Mouse (Mus musculus): ENCODE measurements around the gene Hes7. TPM values are rescaled to one million over a fixed set of nuclear protein-coding genes. Genes with fewer than 3 reads are reported as not detected.

Hes7 gene
- polyA plus RNA-seq, 1 experiment from 2014 or later = 0.68 TPM

GRCm38 (mm10) chr11:69111865-69112264, 8.3 kb upstream of the Hes7 start:
- H3K9me3 ChIP-seq (ENCODE audit: low read depth, low read length) = no peaks in the 10 kb centered on the region
- peaks cover 29% of the 10 kb centered on the region for H3K36me3 ChIP-seq (ENCODE audit: insufficient read depth)
- H3K4me2 ChIP-seq = peak overlapping the region; percentile 62
- H3K9ac ChIP-seq = no peak overlapping the region; the same call in 1 of the 2 replicates
- peak overlapping the region; percentile 38; the same call in 1 of the 2 replicates for H3K27ac ChIP-seq (ENCODE audit: low read depth)
- no peaks in the 10 kb centered on the region; the same call in 1 of the 2 replicates for H3K27me3 ChIP-seq (ENCODE audit: insufficient read depth, low read length)
- peak overlapping the region; percentile 51; the same call in 1 of the 2 replicates for H3K4me3 ChIP-seq (ENCODE audit: low read depth, low read length)
- DNase-seq = peak; percentile 19
- no peak for ATAC-seq (ENCODE audit: insufficient read depth)
- no peak for TF ChIP-seq CTCF (IDR thresholded peaks at IDR 0.05; ENCODE audit: low read depth)
- 69% methylated on average over 4 of the region's 4 CpGs for WGBS
- no peaks in the 10 kb centered on the region; the same call in 1 of the 2 replicates for H3K4me1 ChIP-seq (ENCODE audit: insufficient read depth)

- Histone ChIP-seq H3K4me2 (no peak overlapping the region), H3K27ac (ENCODE audit: low read depth) (no peak overlapping the region), H3K27me3 (ENCODE audit: insufficient read depth, low read length) (no peaks in the 10 kb centered on the region; the same call in 1 of the 2 replicates), H3K9me3 (ENCODE audit: low read depth, low read length) (no peaks in the 10 kb centered on the region), H3K9ac (no peak overlapping the region), H3K4me1 (ENCODE audit: insufficient read depth) (no peaks in the 10 kb centered on the region; the same call in 1 of the 2 replicates), H3K36me3 (ENCODE audit: insufficient read depth) (peaks cover 7% of the 10 kb centered on the region), H3K4me3 (ENCODE audit: low read depth, low read length) (no peak overlapping the region)
- DNase-seq (no peak), ATAC-seq (ENCODE audit: insufficient read depth) (no peak)
- 58% methylated on average over 3 of the region's 3 CpGs for whole genome bisulfite sequencing
- TF ChIP-seq CTCF (IDR thresholded peaks at IDR 0.05; ENCODE audit: low read depth) = no peak
These were observed 6.2 kb upstream of the Hes7 start for GRCm38 (mm10) chr11:69114018-69114417.

- Histone ChIP-seq H3K27me3 (ENCODE audit: insufficient read depth, low read length) (no peaks in the 10 kb centered on the region; the same call in 1 of the 2 replicates), H3K4me1 (ENCODE audit: insufficient read depth) (peaks cover under 1% of the 10 kb centered on the region), H3K27ac (ENCODE audit: low read depth) (no peak overlapping the region), H3K4me3 (ENCODE audit: low read depth, low read length) (no peak overlapping the region), H3K9ac (no peak overlapping the region), H3K36me3 (ENCODE audit: insufficient read depth) (peaks cover 1% of the 10 kb centered on the region; the same call in 1 of the 2 replicates), H3K9me3 (ENCODE audit: low read depth, low read length) (no peaks in the 10 kb centered on the region), H3K4me2 (no peak overlapping the region)
- no peak for ATAC-seq (ENCODE audit: insufficient read depth)
- WGBS = 78% methylated on average over 3 of the region's 3 CpGs
- DNase-seq = no peak
- no peak for TF ChIP-seq CTCF (IDR thresholded peaks at IDR 0.05; ENCODE audit: low read depth)
These were observed 5.6 kb upstream of the Hes7 start for GRCm38 (mm10) chr11:69114621-69115020.

GRCm38 (mm10) chr11:69116843-69117242, 3.4 kb upstream of the Hes7 start:
- no peaks in the 10 kb centered on the region; the same call in 1 of the 2 replicates for H3K27me3 ChIP-seq (ENCODE audit: insufficient read depth, low read length)
- H3K4me1 ChIP-seq (ENCODE audit: insufficient read depth) = peaks cover 7% of the 10 kb centered on the region
- H3K9me3 ChIP-seq (ENCODE audit: low read depth, low read length) = no peaks in the 10 kb centered on the region
- H3K4me3 ChIP-seq (ENCODE audit: low read depth, low read length) = 0 out of 2 replicates have a peak overlapping the region, but pooled peaks have one; percentile 1
- no peak for DNase-seq
- no peak for ATAC-seq (ENCODE audit: insufficient read depth)
- no peak overlapping the region for H3K9ac ChIP-seq
- WGBS = 43% methylated on average over 5 of the region's 5 CpGs
- H3K27ac ChIP-seq (ENCODE audit: low read depth) = no peak overlapping the region
- no peak for TF ChIP-seq CTCF (IDR thresholded peaks at IDR 0.05; ENCODE audit: low read depth)
- H3K36me3 ChIP-seq (ENCODE audit: insufficient read depth) = no peaks in the 10 kb centered on the region
- peak overlapping the region; percentile 93 for H3K4me2 ChIP-seq

- DNase-seq (peak; percentile 68), ATAC-seq (ENCODE audit: insufficient read depth) (peak; percentile 9; the same call in 1 of the 2 replicates)
- Histone ChIP-seq H3K4me2 (peak overlapping the region; percentile 93), H3K27ac (ENCODE audit: low read depth) (peak overlapping the region; percentile 87), H3K9ac (peak overlapping the region; percentile 68), H3K36me3 (ENCODE audit: insufficient read depth) (no peaks in the 10 kb centered on the region), H3K4me1 (ENCODE audit: insufficient read depth) (peaks cover 7% of the 10 kb centered on the region), H3K9me3 (ENCODE audit: low read depth, low read length) (no peaks in the 10 kb centered on the region), H3K27me3 (ENCODE audit: insufficient read depth, low read length) (no peaks in the 10 kb centered on the region; the same call in 1 of the 2 replicates), H3K4me3 (ENCODE audit: low read depth, low read length) (peak overlapping the region; percentile 74)
- WGBS = under 1% methylated on average over 45 of the region's 45 CpGs
- TF ChIP-seq CTCF (IDR thresholded peaks at IDR 0.05; ENCODE audit: low read depth) = no peak
These were observed 2.2 kb upstream of the Hes7 start for GRCm38 (mm10) chr11:69117737-69118695.

- Histone ChIP-seq H3K4me1 (ENCODE audit: insufficient read depth) (peaks cover 7% of the 10 kb centered on the region), H3K9me3 (ENCODE audit: low read depth, low read length) (no peaks in the 10 kb centered on the region), H3K36me3 (ENCODE audit: insufficient read depth) (no peaks in the 10 kb centered on the region), H3K4me2 (peak overlapping the region; percentile 93), H3K4me3 (ENCODE audit: low read depth, low read length) (peak overlapping the region; percentile 74), H3K27me3 (ENCODE audit: insufficient read depth, low read length) (no peaks in the 10 kb centered on the region; the same call in 1 of the 2 replicates), H3K27ac (ENCODE audit: low read depth) (no peak overlapping the region), H3K9ac (0 out of 2 replicates have a peak overlapping the region, but pooled peaks have one; percentile 30)
- DNase-seq (peak; percentile 94), ATAC-seq (ENCODE audit: insufficient read depth) (no peak; the same call in 1 of the 2 replicates)
- WGBS = under 1% methylated on average over 15 of the region's 15 CpGs
- no peak for TF ChIP-seq CTCF (IDR thresholded peaks at IDR 0.05; ENCODE audit: low read depth)
These were observed 1.4 kb upstream of the Hes7 start for GRCm38 (mm10) chr11:69118765-69119164.
